Mouse (Mus musculus) ES-Bruce4 (cell line): Measurements from ENCODE around the gene Tapbpl.

ENCODE experiments used
- CTCF ChIP-seq: IDR thresholded peaks from one replicate; pipeline ENCODE4 v1.8.1; 2011; ENCODE audit warnings: low read depth, low read length
- EP300 ChIP-seq: IDR thresholded peaks from 2 replicates; pipeline ENCODE4 v1.6.1; 2011; ENCODE audit warnings: low read depth, low read length; ENCODE audit not compliant: insufficient read depth
- POLR2A ChIP-seq: IDR thresholded peaks from one replicate; pipeline ENCODE4 v1.8.1; 2011; ENCODE audit warnings: low read length; ENCODE audit not compliant: insufficient read depth

- no peak for TF ChIP-seq POLR2A
- TF ChIP-seq EP300 = no peak
- TF ChIP-seq CTCF = no peak
Measured at GRCm38 (mm10) chr6:125230571-125230970, 1.1 kb downstream of the Tapbpl start.
